Mouse (Mus musculus) CD4-positive, CD25-positive, alpha-beta regulatory T cell, adult 2 months (primary cell): Measurements from ENCODE around the gene Psmb8.

Experiments used
- DNase-seq: peaks from one replicate; pipeline ENCODE4 v3.0.0-alpha.2; 2012; ENCODE audit warnings: low read depth, low spot score

Gene Psmb8

DNA sequence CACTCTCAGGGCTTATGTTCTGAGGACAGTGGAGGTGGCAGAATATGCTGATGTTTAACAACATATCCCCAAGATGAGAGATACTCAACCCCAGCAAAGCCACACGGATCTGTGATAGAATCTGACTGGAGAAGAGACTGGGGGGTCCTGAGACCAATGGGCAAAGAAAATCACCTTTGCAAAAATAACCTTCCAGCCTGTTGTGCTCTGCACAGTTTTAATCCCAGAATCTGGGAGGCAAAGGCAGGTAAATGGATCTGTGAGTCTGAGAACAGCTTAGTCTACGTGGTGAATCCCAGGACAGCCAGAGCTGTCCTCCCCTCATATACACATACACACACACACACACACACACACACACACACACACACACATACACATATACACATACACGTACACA is 51.8 kb downstream of the Psmb8 start:
- no peak for DNase-seq

DNA sequence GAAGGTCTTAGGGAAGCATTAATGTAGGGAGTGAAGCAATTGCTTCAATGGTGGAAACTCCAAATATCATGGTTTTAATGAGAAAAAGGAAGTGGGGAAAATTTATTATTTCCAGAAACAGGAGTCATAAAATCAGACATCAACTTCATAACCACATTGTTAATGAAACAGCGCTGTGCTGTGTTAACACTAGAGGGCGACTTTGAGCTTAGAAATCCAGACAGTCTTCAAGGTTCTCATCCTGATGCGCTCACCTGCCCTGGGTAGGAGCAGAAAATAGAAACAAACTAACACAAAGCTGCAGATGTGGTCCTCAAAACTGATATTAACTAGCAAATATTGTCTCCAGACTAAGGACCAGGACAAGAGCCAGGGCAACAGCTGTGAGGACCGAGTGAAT is 52.4 kb downstream of the Psmb8 start:
- peak; percentile 83 for DNase-seq
